8 mouse cellular contexts compared by ENCODE assay signal in genomic region chr16:8108141-8109122, GRCm38 (mm10).
DNase-seq lines count a peak whose midpoint lies in the region; ATAC-seq and TF ChIP-seq lines count a peak whose summit lies in the region.

No protein-coding gene starts in this region.

- TF ChIP-seq CTCF in hindbrain, postnatal 0 days (IDR thresholded peaks at IDR 0.05; ENCODE audit: low read depth) = no peak

- WGBS in hindbrain, postnatal 0 days = 65% methylated on average over 19 of the region's 19 CpGs
- 81% methylated on average over 19 of the region's 19 CpGs for WGBS in hindbrain, embryonic 11.5 days
- WGBS in stomach, embryonic 15.5 days = 37% methylated on average over 19 of the region's 19 CpGs

- H3K27me3 ChIP-seq in hindbrain, postnatal 0 days (ENCODE audit: insufficient read depth, low read length) = no peaks in the 10 kb centered on the region
- H3K27me3 ChIP-seq in hindbrain, embryonic 11.5 days (ENCODE audit: control insufficient read depth, insufficient read depth, low read length) = no peaks in the 10 kb centered on the region
- H3K27me3 ChIP-seq in stomach, embryonic 15.5 days (replicated peaks) = no peaks in the 10 kb centered on the region

- ATAC-seq in hindbrain, postnatal 0 days = no peak
- ATAC-seq in hindbrain, embryonic 11.5 days (ENCODE audit: low FRiP score) = no peak
- ATAC-seq in stomach, embryonic 15.5 days (ENCODE audit: insufficient read depth, low FRiP score, low read depth) = 0 out of 2 replicates have a peak, but pooled peaks have one; percentile 22

- H3K9me3 ChIP-seq in hindbrain, postnatal 0 days (ENCODE audit: low read length) = no peaks in the 10 kb centered on the region
- no peaks in the 10 kb centered on the region for H3K9me3 ChIP-seq in hindbrain, embryonic 11.5 days (ENCODE audit: control insufficient read depth, low read length)
- no peaks in the 10 kb centered on the region for H3K9me3 ChIP-seq in stomach, embryonic 15.5 days

- H3K4me2 ChIP-seq in hindbrain, postnatal 0 days (ENCODE audit: low read depth, low read length) = no peak overlapping the region
- no peak overlapping the region for H3K4me2 ChIP-seq in hindbrain, embryonic 11.5 days (replicated peaks; ENCODE audit: low read depth, low read length)
- peak overlapping the region; percentile 21; the same call in 1 of the 2 replicates for H3K4me2 ChIP-seq in stomach, embryonic 15.5 days

- H3K27ac ChIP-seq in hindbrain, postnatal 0 days = no peak overlapping the region
- no peak overlapping the region for H3K27ac ChIP-seq in hindbrain, embryonic 11.5 days (ENCODE audit: low read depth, low read length)
- H3K27ac ChIP-seq in stomach, embryonic 15.5 days = peak overlapping the region; percentile 44; the same call in 1 of the 2 replicates

- DNase-seq in hindbrain, postnatal 0 days (ENCODE audit: low spot score) = peak; percentile 51
- DNase-seq in hindbrain, embryonic 11.5 days (ENCODE audit: low spot score) = no peak
- DNase-seq in adrenal gland, postnatal 25 days = peak; percentile 22
- peak; percentile 54 for DNase-seq in gastrocnemius, postnatal 14 days
- peak; percentile 46 to 60 for DNase-seq in left cerebral cortex, postnatal 14 days (ENCODE audit: low spot score in 2 of 2)
- DNase-seq in B cell, adult 2 months = no peak
- no peak for DNase-seq in cerebellum, adult 8-10 months

- H3K4me3 ChIP-seq in hindbrain, postnatal 0 days (ENCODE audit: low read length) = no peak overlapping the region
- H3K4me3 ChIP-seq in hindbrain, embryonic 11.5 days (ENCODE audit: low read depth, low read length) = no peak overlapping the region
- no peak overlapping the region for H3K4me3 ChIP-seq in stomach, embryonic 15.5 days (replicated peaks)

- intact Hi-C loops in gastrocnemius, postnatal 14 days (cut with DNase I; ENCODE audit: low total_unique reads) = no loop called here
- intact Hi-C loops in left cerebral cortex, postnatal 14 days (cut with DNase I) = no loop called here

- no peaks in the 10 kb centered on the region for H3K36me3 ChIP-seq in hindbrain, postnatal 0 days (ENCODE audit: insufficient read depth, low read length)
- no peaks in the 10 kb centered on the region for H3K36me3 ChIP-seq in hindbrain, embryonic 11.5 days (ENCODE audit: control insufficient read depth, insufficient read depth, low read length)
- H3K36me3 ChIP-seq in stomach, embryonic 15.5 days = no peaks in the 10 kb centered on the region

- no peaks in the 10 kb centered on the region for H3K4me1 ChIP-seq in hindbrain, postnatal 0 days (ENCODE audit: insufficient read depth, low read length)
- H3K4me1 ChIP-seq in hindbrain, embryonic 11.5 days (replicated peaks; ENCODE audit: control insufficient read depth, insufficient read depth, low read length) = no peaks in the 10 kb centered on the region
- no peaks in the 10 kb centered on the region for H3K4me1 ChIP-seq in stomach, embryonic 15.5 days

- no peak overlapping the region for H3K9ac ChIP-seq in hindbrain, postnatal 0 days (replicated peaks; ENCODE audit: low read length)
- no peak overlapping the region for H3K9ac ChIP-seq in hindbrain, embryonic 11.5 days (ENCODE audit: low read depth, low read length)
- H3K9ac ChIP-seq in stomach, embryonic 15.5 days = no peak overlapping the region

Comparison
In these comparisons a context has a peak if more than half of its experiments do, and no peak if none do; other contexts are left out.
1. DNase-seq: peak in hindbrain, postnatal 0 days (single experiment), adrenal gland, postnatal 25 days (single experiment), gastrocnemius, postnatal 14 days (single experiment) and left cerebral cortex, postnatal 14 days (2 of 2); none in hindbrain, embryonic 11.5 days (single experiment), B cell, adult 2 months (0 of 2) and cerebellum, adult 8-10 months (single experiment).